37 mouse cellular contexts compared by ENCODE assay signal in genomic region chr8:87569203-87569602, GRCm38 (mm10). TPM values are rescaled to one million over a fixed set of nuclear protein-coding genes. Genes with fewer than 3 reads are reported as not detected.
"Had no signal": no experiment of that assay in that cellular context is flagged by ENCODE, and none has a peak within 500 bp of the region (broad histone marks: within the 10 kb centered on the region; RNA-seq: fewer than 3 reads in every experiment).

No protein-coding gene starts in this region.

- ATAC-seq: hindbrain, embryonic 16.5 days; inflammation-experienced regulatory T-cells, adult 6 months; intestine, embryonic 15.5 days; intestine, postnatal 0 days had no signal

- H3K9me3 ChIP-seq: heart, embryonic 13.5 days; heart, embryonic 15.5 days; hindbrain, embryonic 10.5 days; hindbrain, embryonic 12.5 days; intestine, embryonic 15.5 days; limb, embryonic 13.5 days; liver, embryonic 13.5 days; liver, embryonic 15.5 days had no signal

- H3K27ac ChIP-seq: gastrocnemius, adult 2 months; heart, adult 2 months; heart, embryonic 13.5 days; heart, embryonic 15.5 days; hindbrain, embryonic 10.5 days; hindbrain, embryonic 12.5 days; hindbrain, embryonic 14.5 days; intestine, embryonic 15.5 days; layer of hippocampus, adult 2 months; left cerebral cortex, adult 2 months; liver, embryonic 13.5 days; liver, embryonic 15.5 days had no signal

- DNase-seq: gastrocnemius, adult 2 months; gastrocnemius, postnatal 10 days; gastrocnemius, postnatal 25 days; heart, adult 2 months; heart, postnatal 4 days; kidney, adult 18-20 months; kidney, adult 8-10 months; kidney, postnatal 10 days; kidney, postnatal 25 days; kidney, postnatal 4 days; liver; liver, embryonic 13.5 days had no signal

- H3K4me1 ChIP-seq: liver, embryonic 13.5 days; liver, embryonic 15.5 days had no signal

- H3K4me2 ChIP-seq: intestine, embryonic 15.5 days; liver, embryonic 11.5 days; liver, embryonic 13.5 days; liver, embryonic 15.5 days had no signal

- H3K36me3 ChIP-seq: heart, embryonic 13.5 days; heart, embryonic 15.5 days; hindbrain, embryonic 10.5 days; hindbrain, embryonic 12.5 days; intestine, embryonic 15.5 days; limb, embryonic 13.5 days; liver, embryonic 13.5 days; liver, embryonic 15.5 days had no signal

- H3K27me3 ChIP-seq: heart, embryonic 15.5 days; hindbrain, embryonic 12.5 days; intestine, embryonic 15.5 days; liver, embryonic 13.5 days had no signal

- H3K9ac ChIP-seq: heart, embryonic 13.5 days; heart, embryonic 15.5 days; hindbrain, embryonic 12.5 days; intestine, embryonic 15.5 days; limb, embryonic 13.5 days; liver, embryonic 13.5 days; liver, embryonic 15.5 days had no signal

- H3K4me3 ChIP-seq: heart, embryonic 15.5 days; hindbrain, embryonic 10.5 days; hindbrain, embryonic 12.5 days; intestine, embryonic 15.5 days; layer of hippocampus, adult 2 months; left cerebral cortex, adult 2 months; limb, embryonic 13.5 days; liver, embryonic 13.5 days; liver, embryonic 15.5 days had no signal

RNA-seq across cellular contexts. Expression of gene 4933402J07Rik, which starts 5.5 kb away (rescaled TPM):
- total RNA-seq: gastrocnemius, adult 2 months; gastrocnemius, postnatal 10 days; gastrocnemius, postnatal 25 days; gastrocnemius, postnatal 4 days; granulocyte monocyte progenitor cell, adult 5-6 weeks; heart, adult 2 months; heart, postnatal 25 days; heart, postnatal 4 days; layer of hippocampus, adult 2 months; layer of hippocampus, postnatal 10 days; layer of hippocampus, postnatal 25 days; left cerebral cortex, adult 2 months; left cerebral cortex, postnatal 14 days; left cerebral cortex, postnatal 36 days had no signal
- polyA plus RNA-seq: heart, embryonic 13.5 days; heart, embryonic 15.5 days; heart, postnatal 0 days; hindbrain, embryonic 10.5 days; hindbrain, embryonic 12.5 days; hindbrain, embryonic 14.5 days; hindbrain, embryonic 16.5 days; inflammation-experienced regulatory T-cells, adult 6 months; intestine, embryonic 15.5 days; intestine, postnatal 0 days; kidney, embryonic 14.5 days; kidney, embryonic 16.5 days; limb, embryonic 11.5 days; limb, embryonic 13.5 days; liver, embryonic 11.5 days; liver, embryonic 13.5 days; liver, embryonic 15.5 days had no signal
